Mouse (Mus musculus) heart, embryonic 14.5 days (tissue): Measurements from ENCODE around the gene Ano9. TPM values are rescaled to one million over a fixed set of nuclear protein-coding genes. Genes with fewer than 3 reads are reported as not detected.
A peak's percentile ranks its signal among the peaks of the same experiment; 100 is the strongest.

Source experiments
- ATAC-seq: fragments of 200-750 bp; cut with Nextera tagmentation; 2 replicates; pipeline ENCODE4 v1.8.0; 2017; ENCODE audit warnings: low read depth, moderate TSS enrichment; ENCODE audit not compliant: insufficient number of reproducible peaks, insufficient read depth, low FRiP score
- H3K27ac ChIP-seq, 2 experiments: fragments of 200-500 bp in 1 of 2; fragments of 300-500 bp in 1 of 2; sonication (generic) in 1 of 2; replicated peaks in 1 of 2; 2 replicates each; pipeline ENCODE4 v1.5.1; 2012 to 2014; ENCODE audit warnings: low read depth in 2 of 2, low read length in 2 of 2, control low read depth in 1 of 2, mild to moderate bottlenecking in 1 of 2, mixed read lengths in 1 of 2; ENCODE audit not compliant: control insufficient read depth in 1 of 2, insufficient read depth in 1 of 2
- H3K27me3 ChIP-seq: fragments of 300-500 bp; sonication (generic); 2 replicates; pipeline ENCODE4 v1.6.1; 2014; ENCODE audit warnings: mild to moderate bottlenecking, low read length, control low read depth; ENCODE audit not compliant: control insufficient read depth, insufficient read depth
- H3K36me3 ChIP-seq: fragments of 300-500 bp; sonication (generic); 2 replicates; pipeline ENCODE4 v1.6.1; 2014; ENCODE audit warnings: mild to moderate bottlenecking, control low read depth, low read length, mixed read lengths; ENCODE audit not compliant: control insufficient read depth, insufficient read depth
- H3K4me1 ChIP-seq, 2 experiments: fragments of 200-500 bp in 1 of 2; fragments of 300-500 bp in 1 of 2; sonication (generic) in 1 of 2; 2 replicates each; pipeline ENCODE4 v1.6.1; 2012 to 2014; ENCODE audit warnings: low read length in 2 of 2, control low read depth in 1 of 2, mixed read lengths in 1 of 2; ENCODE audit not compliant: control insufficient read depth in 2 of 2, insufficient read depth in 2 of 2
- H3K4me2 ChIP-seq: fragments of 300-500 bp; sonication (generic); 2 replicates; pipeline ENCODE4 v1.6.1; 2014; ENCODE audit warnings: mild to moderate bottlenecking, low read length
- H3K4me3 ChIP-seq, 2 experiments: fragments of 200-500 bp in 1 of 2; fragments of 300-500 bp in 1 of 2; sonication (generic) in 1 of 2; 2 replicates each; pipeline ENCODE4 v1.5.1; 2012 to 2014; ENCODE audit warnings: low read length in 2 of 2, mild to moderate bottlenecking in 2 of 2, control low read depth in 1 of 2, low read depth in 1 of 2, moderate library complexity in 1 of 2; ENCODE audit not compliant: control insufficient read depth in 1 of 2, insufficient read depth in 1 of 2
- H3K9ac ChIP-seq: fragments of 300-500 bp; sonication (generic); 2 replicates; pipeline ENCODE4 v1.6.1; 2014; ENCODE audit warnings: mild to moderate bottlenecking, low read length
- H3K9me3 ChIP-seq: fragments of 300-500 bp; sonication (generic); 2 replicates; pipeline ENCODE4 v1.6.1; 2016; ENCODE audit warnings: low read length, control low read depth; ENCODE audit not compliant: control insufficient read depth
- WGBS: fragments of 180-500 bp; shearing (Covaris S2); extraction: QIAGEN DNeasy Blood & Tissue Kit; methylation state at CpG from one replicate; pipeline ENCODE4 v1.1.7; 2014; 5-methylcytosine and 5-hydroxymethylcytosine counted together
- polyA plus RNA-seq: library from polyadenylated mRNA; unstranded; fragments of >200 nt; fragmentation: Nextera tagmentation; extraction: Ambion mirVana; gene quantifications from 2 replicates; pipeline ENCODE4 v1.2.1, GENCODE M21; 2014

The Ano9 gene
- polyA plus RNA-seq, 1 experiment from 2014 or later, result 0.34 TPM

- 2% methylated on average over 29 of the region's 29 CpGs for WGBS
- H3K27me3 ChIP-seq, result no peaks in the 10 kb centered on the region
- H3K4me1 ChIP-seq, result peaks cover 4 to 6% of the 10 kb centered on the region in 2 experiments; a peak in 3 of 4 replicates
- peak overlapping the region; percentile 90 to 92 for H3K27ac ChIP-seq
- H3K9ac ChIP-seq, result peak overlapping the region; percentile 84
- peak overlapping the region; percentile 78 for H3K4me2 ChIP-seq
- ATAC-seq, result peak; percentile 100
- no peaks in the 10 kb centered on the region for H3K36me3 ChIP-seq
- H3K9me3 ChIP-seq, result no peaks in the 10 kb centered on the region
- peak overlapping the region; percentile 58 to 67 for H3K4me3 ChIP-seq
These were observed 5.3 kb upstream of the Ano9 start for GRCm38 (mm10) chr7:141122689-141123516.

- no peaks in the 10 kb centered on the region for H3K9me3 ChIP-seq
- 0 out of 2 replicates have a peak, but pooled peaks cover 5% of the 10 kb centered on the region for H3K27me3 ChIP-seq
- peak within 1 kb of the TSS; percentile 84 for H3K9ac ChIP-seq
- H3K27ac ChIP-seq, result peak within 1 kb of the TSS; percentile 90 to 92
- ATAC-seq, result no peak
- H3K4me1 ChIP-seq, result peaks cover 4 to 6% of the 10 kb centered on the region in 2 experiments; a peak in 3 of 4 replicates
- H3K36me3 ChIP-seq, result no peaks in the 10 kb centered on the region
- WGBS, result 38% methylated on average over 14 of the region's 14 CpGs
- peak within 1 kb of the TSS; percentile 78 for H3K4me2 ChIP-seq
- peak within 1 kb of the TSS; percentile 58 to 67 for H3K4me3 ChIP-seq
These were observed 4.6 kb upstream of the Ano9 start, which contains the start of gene Ptdss2 for GRCm38 (mm10) chr7:141122245-141122644. Ptdss2 (plus strand) TSS chr7:141122382.

- Histone ChIP-seq H3K27me3 (0 out of 2 replicates have a peak, but pooled peaks cover 7% of the 10 kb centered on the region), H3K4me1 (peaks cover 4 to 6% of the 10 kb centered on the region in 2 experiments; a peak in 3 of 4 replicates), H3K4me2 (no peak overlapping the region), H3K4me3 (no peak overlapping the region), H3K36me3 (no peaks in the 10 kb centered on the region), H3K9ac (no peak overlapping the region), H3K9me3 (no peaks in the 10 kb centered on the region), H3K27ac (no peak overlapping the region)
- no peak for ATAC-seq
- 70% methylated on average over 5 of the region's 5 CpGs for WGBS
These were observed 3.5 kb upstream of the Ano9 start for GRCm38 (mm10) chr7:141121051-141121531.

GRCm38 (mm10) chr7:141120605-141121004 is 3.0 kb upstream of the Ano9 start:
- Histone ChIP-seq H3K36me3 (no peaks in the 10 kb centered on the region), H3K9me3 (no peaks in the 10 kb centered on the region), H3K4me2 (no peak overlapping the region), H3K27me3 (0 out of 2 replicates have a peak, but pooled peaks cover 7% of the 10 kb centered on the region), H3K9ac (no peak overlapping the region), H3K4me3 (no peak overlapping the region), H3K27ac (no peak overlapping the region), H3K4me1 (peaks cover 3 to 4% of the 10 kb centered on the region in 2 experiments; a peak in 3 of 4 replicates)
- no peak for ATAC-seq
- 83% methylated on average over 3 of the region's 3 CpGs for WGBS

GRCm38 (mm10) chr7:141119487-141119886 is 1.9 kb upstream of the Ano9 start:
- Histone ChIP-seq H3K4me3 (no peak overlapping the region), H3K4me2 (no peak overlapping the region), H3K36me3 (no peaks in the 10 kb centered on the region), H3K27me3 (0 out of 2 replicates have a peak, but pooled peaks cover 7% of the 10 kb centered on the region), H3K9ac (no peak overlapping the region), H3K9me3 (no peaks in the 10 kb centered on the region), H3K4me1 (peaks cover 2 to 4% of the 10 kb centered on the region in 2 experiments; a peak in 3 of 4 replicates), H3K27ac (no peak overlapping the region)
- ATAC-seq, result no peak
- WGBS, result 56% methylated on average over 3 of the region's 3 CpGs

- Histone ChIP-seq H3K27ac (no peak overlapping the region), H3K9ac (no peak overlapping the region), H3K9me3 (no peaks in the 10 kb centered on the region), H3K4me1 (no peaks in the 10 kb centered on the region), H3K36me3 (no peaks in the 10 kb centered on the region), H3K4me2 (no peak overlapping the region), H3K27me3 (0 out of 2 replicates have a peak, but pooled peaks cover 7% of the 10 kb centered on the region), H3K4me3 (no peak overlapping the region)
- ATAC-seq, result no peak
- WGBS, result 83% methylated on average over 9 of the region's 9 CpGs
These were observed 1.7 kb downstream of the Ano9 start for GRCm38 (mm10) chr7:141115874-141116273.

GRCm38 (mm10) chr7:141103161-141103560 is 14.4 kb downstream of the Ano9 start:
- no peak for ATAC-seq
- H3K9me3 ChIP-seq, result no peaks in the 10 kb centered on the region
- 46% methylated on average over 3 of the region's 3 CpGs for WGBS

More at GRCm38 (mm10) chr7:141103161-141103560, 14.4 kb downstream of the Ano9 start:
- H3K27ac ChIP-seq, result no peak overlapping the region
- H3K36me3 ChIP-seq, result no peaks in the 10 kb centered on the region
- H3K9ac ChIP-seq, result no peak overlapping the region
- H3K4me1 ChIP-seq, result peaks cover 3 to 12% of the 10 kb centered on the region in 2 experiments; a peak in 1 of 4 replicates
- no peak overlapping the region for H3K4me3 ChIP-seq
- H3K27me3 ChIP-seq, result peaks cover 37% of the 10 kb centered on the region
- no peak overlapping the region for H3K4me2 ChIP-seq
